Mouse (Mus musculus): ENCODE data around the gene Mtfp1. TPM values are rescaled to one million over a fixed set of nuclear protein-coding genes. Genes with fewer than 3 reads are reported as not detected.

Gene Mtfp1
- polyA plus RNA-seq, 1 experiment: 54.3 TPM

- no peaks in the 10 kb centered on the region for H3K4me1 ChIP-seq (ENCODE audit: control insufficient read depth, insufficient read depth, insufficient read length, low read length)
- no peak overlapping the region for H3K4me3 ChIP-seq (ENCODE audit: insufficient read depth, low read depth, low read length)
- no peak overlapping the region for H3K27ac ChIP-seq (replicated peaks; ENCODE audit: low read depth, low read length)
Measured at GRCm38 (mm10) chr11:4076633-4077032, 18.6 kb downstream of the Mtfp1 start.

DNA sequence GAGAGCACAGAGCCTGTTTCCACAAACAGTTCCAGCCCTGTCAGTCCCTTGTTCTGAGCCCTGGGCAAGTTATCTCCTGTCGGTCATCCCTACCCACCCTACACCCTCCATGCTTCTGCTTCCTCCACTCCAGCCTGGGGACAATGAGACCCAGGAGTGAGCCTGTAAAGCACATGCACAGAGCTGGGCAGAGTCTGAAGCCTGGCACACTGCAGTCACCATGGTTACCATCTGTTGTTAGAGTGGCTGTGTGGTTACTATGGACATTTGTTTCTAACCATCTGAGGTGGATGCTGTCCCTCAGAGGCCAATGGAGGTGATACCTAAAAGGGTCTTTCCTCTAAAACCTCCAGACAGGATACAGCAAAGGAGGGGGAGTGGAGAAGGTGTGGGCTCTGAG lies 25.6 kb downstream of the Mtfp1 start:
- Histone ChIP-seq H3K27ac (replicated peaks; ENCODE audit: low read depth, low read length) (no peak overlapping the region), H3K4me1 (ENCODE audit: control insufficient read depth, insufficient read depth, insufficient read length, low read length) (no peaks in the 10 kb centered on the region), H3K4me3 (ENCODE audit: insufficient read depth, low read depth, low read length) (no peak overlapping the region)

GRCm38 (mm10) chr11:4064627-4065122 lies 30.6 kb downstream of the Mtfp1 start, which contains the start of gene Sec14l3:
Sec14l3 (plus strand) TSS chr11:4064841.
- Histone ChIP-seq H3K4me1 (ENCODE audit: control insufficient read depth, insufficient read depth, insufficient read length, low read length) (no peaks in the 10 kb centered on the region), H3K27ac (replicated peaks; ENCODE audit: low read depth, low read length) (no peak within 1 kb of the TSS), H3K4me3 (ENCODE audit: insufficient read depth, low read depth, low read length) (no peak within 1 kb of the TSS)

DNA sequence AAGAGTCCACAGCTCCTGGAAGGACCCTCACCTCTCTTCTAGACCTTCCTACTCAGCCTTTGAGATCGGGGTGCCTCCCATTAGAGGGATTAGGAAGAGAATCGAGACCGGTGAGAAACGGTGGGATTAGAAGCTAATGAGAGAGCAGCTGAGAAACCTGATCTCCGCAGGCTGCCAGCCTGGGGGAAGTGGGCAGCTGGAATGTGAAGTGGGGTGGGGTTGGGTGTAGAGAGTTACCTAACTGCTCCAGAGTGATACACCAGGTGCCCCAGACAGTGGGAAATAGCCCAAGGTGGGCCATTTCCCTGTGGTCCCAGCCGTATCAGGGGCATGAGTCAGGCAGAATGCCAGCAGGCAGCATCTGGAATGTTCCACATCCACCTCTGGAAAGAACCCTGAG lies 32.3 kb downstream of the Mtfp1 start:
- Histone ChIP-seq H3K4me3 (ENCODE audit: insufficient read depth, low read depth, low read length) (no peak overlapping the region), H3K4me1 (ENCODE audit: control insufficient read depth, insufficient read depth, insufficient read length, low read length) (no peaks in the 10 kb centered on the region), H3K27ac (replicated peaks; ENCODE audit: low read depth, low read length) (no peak overlapping the region)

DNA sequence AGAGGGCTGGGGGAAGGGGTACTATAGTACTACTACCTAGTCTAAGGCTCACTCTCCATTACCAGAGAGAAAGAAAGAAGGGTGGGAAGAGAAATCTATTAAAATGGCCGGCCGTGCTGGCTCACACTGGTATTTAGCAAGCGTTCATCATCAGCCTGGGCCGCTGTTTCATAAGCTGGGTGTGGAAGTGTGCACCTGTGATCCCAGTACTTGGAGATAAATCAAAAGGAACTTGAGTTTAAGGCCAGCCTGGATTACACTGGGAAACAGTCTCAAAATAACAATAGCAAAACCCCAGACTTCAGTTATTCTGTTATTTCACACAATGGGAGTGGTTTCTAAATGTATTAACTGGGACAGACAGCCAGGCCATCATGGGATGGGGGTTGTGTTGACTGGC lies 32.7 kb downstream of the Mtfp1 start:
- Histone ChIP-seq H3K4me1 (ENCODE audit: control insufficient read depth, insufficient read depth, insufficient read length, low read length) (no peaks in the 10 kb centered on the region), H3K4me3 (ENCODE audit: insufficient read depth, low read depth, low read length) (no peak overlapping the region), H3K27ac (replicated peaks; ENCODE audit: low read depth, low read length) (no peak overlapping the region)

GRCm38 (mm10) chr11:4060866-4061575 lies 34.2 kb downstream of the Mtfp1 start:
- H3K27ac ChIP-seq (replicated peaks; ENCODE audit: low read depth, low read length): no peak overlapping the region
- H3K4me1 ChIP-seq (ENCODE audit: control insufficient read depth, insufficient read depth, insufficient read length, low read length): no peaks in the 10 kb centered on the region
- no peak overlapping the region for H3K4me3 ChIP-seq (ENCODE audit: insufficient read depth, low read depth, low read length)

DNA sequence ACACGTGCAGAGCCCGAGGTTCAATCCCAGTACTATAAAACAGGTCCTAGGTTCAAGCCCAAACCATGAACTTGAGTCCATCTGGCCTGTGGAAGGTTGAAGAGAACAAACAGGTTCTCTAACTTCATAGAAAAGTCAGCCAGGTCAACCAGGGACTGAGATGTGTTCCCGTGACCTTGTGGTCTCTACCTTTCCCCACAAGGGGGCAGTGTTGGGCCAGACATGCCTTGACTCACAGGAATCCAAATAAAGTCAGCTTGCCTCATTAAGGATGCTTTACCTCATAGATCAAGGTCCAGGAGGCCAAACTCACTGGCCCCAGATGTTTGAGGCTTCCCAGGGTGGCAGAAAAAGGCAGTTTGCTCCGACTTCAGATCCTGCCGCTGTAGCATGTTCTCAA lies 41.7 kb downstream of the Mtfp1 start:
- Histone ChIP-seq H3K4me3 (ENCODE audit: insufficient read depth, low read depth, low read length) (no peak overlapping the region), H3K4me1 (ENCODE audit: control insufficient read depth, insufficient read depth, insufficient read length, low read length) (no peaks in the 10 kb centered on the region), H3K27ac (replicated peaks; ENCODE audit: low read depth, low read length) (no peak overlapping the region)

- H3K4me1 ChIP-seq (ENCODE audit: control insufficient read depth, insufficient read depth, insufficient read length, low read length): peaks cover 4% of the 10 kb centered on the region
- H3K27ac ChIP-seq (replicated peaks; ENCODE audit: low read depth, low read length): no peak overlapping the region
- no peak overlapping the region for H3K4me3 ChIP-seq (ENCODE audit: insufficient read depth, low read depth, low read length)
Measured at GRCm38 (mm10) chr11:4048438-4048837, 46.8 kb downstream of the Mtfp1 start.

GRCm38 (mm10) chr11:4047766-4048165 lies 47.5 kb downstream of the Mtfp1 start:
- Histone ChIP-seq H3K4me1 (ENCODE audit: control insufficient read depth, insufficient read depth, insufficient read length, low read length) (peaks cover 4% of the 10 kb centered on the region), H3K4me3 (ENCODE audit: insufficient read depth, low read depth, low read length) (no peak overlapping the region), H3K27ac (replicated peaks; ENCODE audit: low read depth, low read length) (no peak overlapping the region)

DNA sequence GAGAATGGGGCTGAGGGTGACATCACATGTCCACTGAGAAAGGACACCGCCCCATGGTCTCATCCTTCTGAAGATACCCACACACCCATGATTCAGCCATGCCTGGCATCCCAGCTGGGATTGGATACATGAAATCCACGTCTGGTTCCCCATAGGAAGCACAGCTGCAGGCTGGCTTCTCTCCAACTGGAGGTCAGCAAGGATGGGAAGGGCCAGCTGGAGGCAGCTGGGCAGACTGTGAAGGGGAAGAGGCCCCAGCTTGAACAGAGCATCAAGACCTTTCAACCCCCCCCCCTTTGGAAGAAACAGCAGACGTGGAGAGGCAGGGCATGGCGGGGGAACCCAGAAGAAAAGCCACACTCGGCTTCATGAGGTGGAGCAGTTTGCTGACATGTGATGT lies 48.7 kb downstream of the Mtfp1 start:
- peaks cover 4% of the 10 kb centered on the region for H3K4me1 ChIP-seq (ENCODE audit: control insufficient read depth, insufficient read depth, insufficient read length, low read length)
- no peak overlapping the region for H3K27ac ChIP-seq (replicated peaks; ENCODE audit: low read depth, low read length)
- no peak overlapping the region for H3K4me3 ChIP-seq (ENCODE audit: insufficient read depth, low read depth, low read length)

DNA sequence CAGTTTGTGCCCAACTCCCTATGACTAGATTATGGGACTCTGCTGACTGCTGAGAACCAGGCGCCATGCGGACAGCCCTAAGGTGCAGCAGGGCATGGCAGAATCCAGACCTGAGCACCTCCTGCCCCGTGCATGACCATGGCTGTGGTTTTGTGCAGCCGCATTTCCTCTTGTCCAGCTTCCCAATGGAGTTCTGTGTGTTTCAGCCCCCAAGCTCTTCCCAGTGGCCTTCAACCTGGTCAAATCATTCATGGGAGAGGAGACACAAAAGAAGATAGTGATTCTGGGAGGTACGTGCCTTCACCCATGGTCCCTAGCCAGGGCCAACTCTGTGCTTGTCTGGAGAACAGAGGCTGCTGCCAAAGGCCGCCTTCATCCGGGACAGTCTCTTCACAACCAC lies 52.2 kb downstream of the Mtfp1 start:
- no peak overlapping the region for H3K4me3 ChIP-seq (ENCODE audit: insufficient read depth, low read depth, low read length)
- no peak overlapping the region for H3K27ac ChIP-seq (replicated peaks; ENCODE audit: low read depth, low read length)
- H3K4me1 ChIP-seq (ENCODE audit: control insufficient read depth, insufficient read depth, insufficient read length, low read length): peaks cover 8% of the 10 kb centered on the region

Other genes starting within 250 kb of the Mtfp1 start
- gene Osbp2, start 231.5 kb downstream of the Mtfp1 start, polyA plus RNA-seq (2012; ENCODE audit: insufficient read depth, insufficient read length, missing spikeins): 3.2 and 3.4 TPM in 2 replicates
- gene 4921536K21Rik, start 200.3 kb downstream of the Mtfp1 start, polyA plus RNA-seq (2012; ENCODE audit: insufficient read depth, insufficient read length, missing spikeins): 1.0 and 2.1 TPM in 2 replicates
- gene Dusp18, start 200.2 kb downstream of the Mtfp1 start, polyA plus RNA-seq (2012; ENCODE audit: insufficient read depth, insufficient read length, missing spikeins): 1.0 and 4.8 TPM in 2 replicates
- gene Slc35e4, start 180.8 kb downstream of the Mtfp1 start, polyA plus RNA-seq (2012; ENCODE audit: insufficient read depth, insufficient read length, missing spikeins): 1.1 TPM in 2 replicates
- 48.4 and 63.5 TPM in 2 replicates for gene Tcn2, start 163.3 kb downstream of the Mtfp1 start, polyA plus RNA-seq (2012; ENCODE audit: insufficient read depth, insufficient read length, missing spikeins)
- 25.5 and 45.2 TPM in 2 replicates for gene Pes1, start 131.5 kb downstream of the Mtfp1 start, polyA plus RNA-seq (2012; ENCODE audit: insufficient read depth, insufficient read length, missing spikeins)
- not detected in 2 replicates for gene 4930556J24Rik, start 118.7 kb downstream of the Mtfp1 start, polyA plus RNA-seq (2012; ENCODE audit: insufficient read depth, insufficient read length, missing spikeins)
- not detected in 2 replicates for gene Gal3st1, start 111.8 kb downstream of the Mtfp1 start, polyA plus RNA-seq (2012; ENCODE audit: insufficient read depth, insufficient read length, missing spikeins)
- 7.4 and 17.2 TPM in 2 replicates for gene Sec14l4, start 64.0 kb downstream of the Mtfp1 start, polyA plus RNA-seq (2012; ENCODE audit: insufficient read depth, insufficient read length, missing spikeins)
- not detected in 2 replicates for gene Sec14l3, start 30.6 kb downstream of the Mtfp1 start, polyA plus RNA-seq (2012; ENCODE audit: insufficient read depth, insufficient read length, missing spikeins)
- 0.63 TPM in 1 of 2 replicates, not detected in the other for gene Sec14l2, start 28.0 kb upstream of the Mtfp1 start, polyA plus RNA-seq (2012; ENCODE audit: insufficient read depth, insufficient read length, missing spikeins)
- 5.9 and 8.4 TPM in 2 replicates for gene Rnf215, start 39.8 kb upstream of the Mtfp1 start, polyA plus RNA-seq (2012; ENCODE audit: insufficient read depth, insufficient read length, missing spikeins)
- 1.7 and 2.1 TPM in 2 replicates for gene Ccdc157, start 64.8 kb upstream of the Mtfp1 start, polyA plus RNA-seq (2012; ENCODE audit: insufficient read depth, insufficient read length, missing spikeins)
- 7.3 and 13.4 TPM in 2 replicates for gene Sf3a1, start 64.9 kb upstream of the Mtfp1 start, polyA plus RNA-seq (2012; ENCODE audit: insufficient read depth, insufficient read length, missing spikeins)
- gene Tbc1d10a, start 91.3 kb upstream of the Mtfp1 start, polyA plus RNA-seq (2012; ENCODE audit: insufficient read depth, insufficient read length, missing spikeins): 2.4 and 2.9 TPM in 2 replicates
- gene Castor1, start 122.8 kb upstream of the Mtfp1 start, polyA plus RNA-seq (2012; ENCODE audit: insufficient read depth, insufficient read length, missing spikeins): 2.4 and 3.4 TPM in 2 replicates
- not detected in 2 replicates for gene Osm, start 141.0 kb upstream of the Mtfp1 start, polyA plus RNA-seq (2012; ENCODE audit: insufficient read depth, insufficient read length, missing spikeins)
- gene Lif, start 162.1 kb upstream of the Mtfp1 start, polyA plus RNA-seq (2012; ENCODE audit: insufficient read depth, insufficient read length, missing spikeins): 0.36 TPM in 1 of 2 replicates, not detected in the other

Data from brown adipose tissue, adult 24 weeks (tissue).